Mouse (Mus musculus) heart, adult 2 months (tissue): ENCODE data around the gene Prpsap1. TPM values are rescaled to one million over a fixed set of nuclear protein-coding genes. Genes with fewer than 3 reads are reported as not detected.
A peak's percentile ranks its signal among the peaks of the same experiment; 100 is the strongest.

Experiments
- DNase-seq, 2 experiments: peaks; one replicate each; pipeline ENCODE4 v3.0.0; 2021
- H3K27ac ChIP-seq: fragments of 200-600 bp; 2 replicates; pipeline ENCODE4 v1.8.1; 2022
- H3K27me3 ChIP-seq: fragments of 200-500 bp; 2 replicates; pipeline ENCODE4 v1.6.1; 2012; ENCODE audit warnings: mild to moderate bottlenecking, low read length, inconsistent platforms, mixed read lengths; ENCODE audit not compliant: control insufficient read depth, insufficient read depth
- H3K36me3 ChIP-seq: fragments of 200-500 bp; 2 replicates; pipeline ENCODE4 v1.6.1; 2012; ENCODE audit warnings: low read length, inconsistent platforms; ENCODE audit not compliant: control insufficient read depth, insufficient read depth
- H3K4me1 ChIP-seq: fragments of 200-500 bp; 2 replicates; pipeline ENCODE4 v1.6.1; 2011; ENCODE audit warnings: low read length; ENCODE audit not compliant: control insufficient read depth, insufficient read depth
- H3K4me3 ChIP-seq: fragments of 200-600 bp; 2 replicates; pipeline ENCODE4 v1.8.1; 2022
- H3K79me2 ChIP-seq: fragments of 200-500 bp; replicated peaks from 2 replicates; pipeline ENCODE4 v1.6.1; 2012; ENCODE audit warnings: mild to moderate bottlenecking, inconsistent platforms, low read length, moderate library complexity, mixed read lengths; ENCODE audit not compliant: control insufficient read depth, insufficient read depth
- H3K9ac ChIP-seq: fragments of 200-500 bp; 2 replicates; pipeline ENCODE4 v1.6.1; 2012; ENCODE audit warnings: low read depth, mild to moderate bottlenecking, control low read depth, inconsistent platforms, low read length, mixed read lengths
- CTCF ChIP-seq: fragments of 200-600 bp; IDR thresholded peaks from 2 replicates; pipeline ENCODE4 v1.8.1; 2022; ENCODE audit warnings: antibody characterized with exemption, mild to moderate bottlenecking, moderate library complexity
- EP300 ChIP-seq: fragments of 200-500 bp; IDR thresholded peaks from 2 replicates; pipeline ENCODE4 v1.6.1; 2011; ENCODE audit warnings: low read depth, low read length, control low read depth; ENCODE audit not compliant: insufficient read depth
- POLR2A ChIP-seq: fragments of 200-500 bp; IDR thresholded peaks from 2 replicates; pipeline ENCODE4 v1.6.1; 2011; ENCODE audit warnings: mild to moderate bottlenecking, low read depth, low read length, control low read depth; ENCODE audit not compliant: insufficient read depth
- WGBS: fragments of 180-500 bp; shearing (Covaris S2); methylation state at CpG from one replicate; pipeline ENCODE4 v1.1.7; 2018; 5-methylcytosine and 5-hydroxymethylcytosine counted together
- intact Hi-C: fragments of 180-260 bp; cut with DNase I; formaldehyde crosslinking; loops from one replicate; pipeline ENCODE4 v1.15.1; 2025
- polyA plus RNA-seq: library from polyadenylated mRNA; depleted of rRNA; stranded (reverse); fragments of >200 nt; gene quantifications from 2 replicates; pipeline ENCODE4 v1.2.3, GENCODE M21; 2012; rRNA removed
- total RNA-seq, 2 experiments: library from RNA; stranded (reverse); gene quantifications; 2 replicates each; pipeline ENCODE4 v1.2.3; 2021

The Prpsap1 gene
- total and polyA plus RNA-seq, 3 experiments = 28.9 to 37.3 (median 30.0) TPM

DNA sequence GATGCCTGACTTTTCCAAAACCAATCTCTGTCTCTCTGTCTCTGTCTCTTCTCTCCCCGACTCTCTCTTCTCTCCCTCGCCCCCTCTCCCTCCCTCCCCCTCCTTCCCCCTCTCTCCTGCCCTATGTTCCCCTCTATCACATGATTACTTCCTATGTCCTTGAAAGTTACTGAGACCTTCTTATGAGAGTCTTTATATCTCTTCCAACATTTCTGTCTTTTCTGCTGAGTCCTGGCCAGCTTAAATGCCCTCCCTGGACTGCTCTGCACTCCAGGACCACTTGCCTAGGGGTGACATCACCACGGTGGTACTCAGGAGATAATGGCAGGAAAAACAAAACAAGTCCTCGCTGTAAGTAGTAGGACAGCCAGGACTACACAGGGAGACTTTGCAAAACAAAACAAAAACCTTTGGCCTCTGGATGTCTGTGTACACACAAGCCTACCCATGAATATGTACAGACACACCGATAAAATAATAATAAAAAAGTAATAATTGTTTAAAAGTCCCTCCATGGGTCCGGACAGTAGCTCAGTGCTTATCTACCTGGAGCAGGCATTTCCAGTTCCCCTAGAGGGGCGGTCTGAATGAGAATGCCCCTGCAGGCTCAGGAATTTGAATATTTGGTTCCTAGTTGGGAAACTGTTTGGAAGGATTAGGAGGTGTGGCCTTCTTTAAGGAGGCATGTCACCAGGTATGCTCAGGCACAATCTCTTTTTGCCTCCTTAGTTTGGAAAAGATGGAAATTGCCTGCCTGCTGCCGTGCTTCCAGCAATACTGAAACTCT lies 69.2 kb downstream of the Prpsap1 start:
- H3K4me1 ChIP-seq = peaks cover 3% of the 10 kb centered on the region
- H3K36me3 ChIP-seq = no peaks in the 10 kb centered on the region
- DNase-seq = no peak
- H3K4me3 ChIP-seq = no peak overlapping the region
- peak overlapping the region; percentile 16; the same call in 1 of the 2 replicates for H3K27ac ChIP-seq
- WGBS = 39% methylated on average over 8 of the region's 8 CpGs
- no peaks in the 10 kb centered on the region for H3K79me2 ChIP-seq
- intact Hi-C loops = no loop called here
- no peaks in the 10 kb centered on the region for H3K27me3 ChIP-seq
- TF ChIP-seq CTCF (no peak), POLR2A (no peak), EP300 (no peak)
- no peak overlapping the region for H3K9ac ChIP-seq

DNA sequence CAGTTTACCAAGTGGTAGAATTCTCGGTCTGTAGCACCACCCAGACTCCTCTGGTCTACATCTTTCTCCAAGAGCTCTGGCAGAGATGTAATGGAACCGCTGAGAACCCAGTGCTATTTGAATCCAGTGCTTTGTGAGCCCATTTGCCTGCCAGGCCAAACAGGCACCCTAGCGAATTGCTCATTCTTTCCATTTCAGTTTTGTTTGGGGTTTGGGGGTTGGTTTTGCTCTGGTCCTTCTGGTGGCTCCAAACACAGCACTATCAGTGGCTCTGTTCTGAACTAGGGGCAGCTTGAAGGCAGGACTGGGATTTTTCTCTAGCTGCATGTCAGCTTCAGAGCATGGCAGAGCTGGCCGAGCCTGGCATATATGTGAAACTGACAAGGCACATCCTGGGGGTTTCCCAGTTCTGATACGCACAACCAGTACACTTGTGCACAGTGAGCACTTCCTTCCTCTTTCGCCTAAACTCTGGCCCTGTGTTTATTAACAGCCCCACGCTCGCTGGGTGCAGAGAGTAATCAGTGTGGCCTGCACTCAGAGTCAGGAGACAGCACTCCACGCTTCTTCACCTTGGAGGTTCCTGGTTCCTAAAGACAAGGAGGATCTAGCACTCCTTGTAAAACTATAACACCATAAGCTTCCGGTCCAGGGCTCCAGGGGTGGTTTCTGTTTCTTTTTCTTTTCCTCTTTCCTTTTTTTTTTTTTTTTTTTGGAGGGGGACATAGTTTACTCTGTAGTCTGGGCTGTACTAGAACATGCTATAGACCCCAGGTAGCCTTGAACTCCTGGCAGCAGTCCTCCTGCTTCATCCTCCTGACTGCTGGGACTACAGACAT lies 70.0 kb downstream of the Prpsap1 start:
- TF ChIP-seq EP300 = 0 out of 2 replicates have a peak, but pooled peaks have one; percentile 18
- TF ChIP-seq POLR2A = no peak
- peaks cover 3% of the 10 kb centered on the region for H3K4me1 ChIP-seq
- no peaks in the 10 kb centered on the region for H3K27me3 ChIP-seq
- H3K4me3 ChIP-seq = no peak overlapping the region
- peak in 1 of 2 experiments; percentile 71 for DNase-seq
- H3K9ac ChIP-seq = no peak overlapping the region
- H3K27ac ChIP-seq = peak overlapping the region; percentile 29; the same call in 1 of the 2 replicates
- intact Hi-C loops = no loop called here
- no peaks in the 10 kb centered on the region for H3K36me3 ChIP-seq
- H3K79me2 ChIP-seq = no peaks in the 10 kb centered on the region
- WGBS = 51% methylated on average over 10 of the region's 10 CpGs

DNA sequence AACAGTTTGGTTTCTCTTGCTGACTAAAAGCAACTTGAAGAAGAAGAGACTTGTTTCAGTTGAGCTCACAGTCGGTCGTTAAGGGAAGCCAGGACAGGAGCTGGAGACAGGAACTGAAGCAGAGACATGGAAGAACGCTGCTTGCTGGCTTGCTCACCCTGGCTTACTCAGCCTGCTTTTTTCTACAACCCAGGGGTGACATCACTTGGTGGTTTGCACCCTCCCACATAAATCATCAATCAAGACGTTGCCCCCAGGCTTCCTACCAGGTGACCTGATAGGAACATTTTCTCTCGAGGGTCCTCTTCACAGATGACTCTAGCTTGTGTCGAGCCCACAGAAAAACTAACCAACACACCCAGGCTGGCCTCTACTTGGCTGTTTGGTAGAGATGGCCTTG lies 70.8 kb downstream of the Prpsap1 start:
- Histone ChIP-seq H3K4me3 (no peak overlapping the region), H3K4me1 (peaks cover 3% of the 10 kb centered on the region), H3K27me3 (no peaks in the 10 kb centered on the region), H3K9ac (no peak overlapping the region), H3K79me2 (no peaks in the 10 kb centered on the region), H3K27ac (no peak overlapping the region), H3K36me3 (no peaks in the 10 kb centered on the region)
- no peak for TF ChIP-seq CTCF
- TF ChIP-seq POLR2A = no peak
- TF ChIP-seq EP300 = no peak
- intact Hi-C loops = no loop called here
- DNase-seq = no peak
- WGBS = 79% methylated on average over 6 of the region's 6 CpGs

DNA sequence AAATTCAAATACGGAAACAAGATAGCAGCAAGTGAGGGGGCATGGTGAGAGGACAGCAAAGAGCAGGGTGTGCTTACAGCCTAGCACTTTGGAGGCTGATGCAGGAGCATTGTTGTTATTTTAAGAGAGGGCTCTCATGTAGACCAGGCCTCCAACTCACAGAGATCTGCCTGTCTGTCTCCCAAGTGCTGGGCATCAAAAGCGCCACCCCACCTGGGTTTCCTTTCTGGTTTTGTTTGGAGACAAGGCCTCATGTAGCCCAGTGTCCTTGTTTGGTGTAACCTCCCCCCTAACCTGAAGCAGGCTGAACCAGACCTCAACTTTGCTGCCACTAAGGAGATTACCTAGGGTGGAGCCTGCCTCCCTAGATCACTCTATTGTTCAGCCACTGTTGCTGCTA lies 71.4 kb downstream of the Prpsap1 start:
- Histone ChIP-seq H3K27ac (no peak overlapping the region), H3K4me1 (peaks cover 3% of the 10 kb centered on the region), H3K36me3 (no peaks in the 10 kb centered on the region), H3K27me3 (no peaks in the 10 kb centered on the region), H3K4me3 (no peak overlapping the region), H3K79me2 (no peaks in the 10 kb centered on the region), H3K9ac (no peak overlapping the region)
- intact Hi-C loops = no loop called here
- TF ChIP-seq POLR2A (no peak), CTCF (no peak), EP300 (no peak)
- 96% methylated on average over 2 of the region's 2 CpGs for WGBS
- DNase-seq = no peak

DNA sequence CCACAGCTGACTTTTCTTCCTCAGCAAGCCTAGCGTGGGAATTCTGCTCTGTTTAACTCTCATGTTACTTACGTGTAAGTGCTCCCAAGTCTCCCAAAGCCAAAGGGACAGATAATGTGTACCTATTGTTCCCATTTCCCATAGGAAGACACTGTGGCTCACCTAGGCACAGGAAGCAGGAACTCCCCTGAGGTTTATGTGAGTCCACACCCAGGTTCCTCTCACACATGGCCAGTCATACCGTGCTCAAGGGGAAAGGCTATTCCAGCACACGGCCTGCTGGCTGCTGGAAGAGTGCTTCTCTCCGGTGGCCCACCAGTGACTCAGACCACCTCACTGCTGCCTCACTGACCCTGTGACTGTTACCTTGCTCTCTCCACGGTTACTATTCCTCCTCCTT lies 72.9 kb downstream of the Prpsap1 start:
- Histone ChIP-seq H3K79me2 (no peaks in the 10 kb centered on the region), H3K36me3 (no peaks in the 10 kb centered on the region), H3K4me3 (no peak overlapping the region), H3K4me1 (peaks cover 3% of the 10 kb centered on the region), H3K27me3 (no peaks in the 10 kb centered on the region), H3K27ac (no peak overlapping the region), H3K9ac (no peak overlapping the region)
- intact Hi-C loops = no loop called here
- no peak for DNase-seq
- 60% methylated on average over 6 of the region's 6 CpGs for WGBS
- no peak for TF ChIP-seq EP300
- TF ChIP-seq CTCF = no peak
- no peak for TF ChIP-seq POLR2A

Other genes with a start within 250 kb of the Prpsap1 start
- 10 to 100 TPM; 61.5 to 71.2 TPM for gene Srp68, start 220.0 kb downstream of the Prpsap1 start, total RNA-seq
- gene Srp68, start 220.0 kb downstream of the Prpsap1 start, polyA plus RNA-seq = 40.0 and 50.7 TPM in 2 replicates
- not detected for gene Galr2, start 213.3 kb downstream of the Prpsap1 start, total RNA-seq
- gene Galr2, start 213.3 kb downstream of the Prpsap1 start, polyA plus RNA-seq = 0.18 and 0.32 TPM in 2 replicates
- gene Exoc7, start 187.0 kb downstream of the Prpsap1 start, total RNA-seq = 10 to 100 TPM; 43.7 to 44.0 TPM
- 28.0 and 29.7 TPM in 2 replicates for gene Exoc7, start 187.0 kb downstream of the Prpsap1 start, polyA plus RNA-seq
- not detected for gene Foxj1, start 158.8 kb downstream of the Prpsap1 start, total RNA-seq
- 5.1 TPM in 1 of 2 replicates, not detected in the other for gene Foxj1, start 158.8 kb downstream of the Prpsap1 start, polyA plus RNA-seq
- gene Rnf157, start 81.2 kb downstream of the Prpsap1 start, total RNA-seq = 1 to 10 TPM; 6.0 to 7.2 TPM
- gene Rnf157, start 81.2 kb downstream of the Prpsap1 start, polyA plus RNA-seq = 3.0 and 5.7 TPM in 2 replicates
- 10 to 100 TPM; 29.2 to 34.1 TPM for gene Ubald2, start 60.1 kb downstream of the Prpsap1 start, total RNA-seq
- 45.5 and 80.1 TPM in 2 replicates for gene Ubald2, start 60.1 kb downstream of the Prpsap1 start, polyA plus RNA-seq
- not detected for gene Qrich2, start 28.0 kb downstream of the Prpsap1 start, total RNA-seq
- 0.18 and 0.23 TPM in 2 replicates for gene Qrich2, start 28.0 kb downstream of the Prpsap1 start, polyA plus RNA-seq
- 1 to 10 TPM in 1 of 2 experiments, under 1 TPM in 1; 0.98 to 1.1 TPM for gene Sphk1, start 36.7 kb upstream of the Prpsap1 start, total RNA-seq
- gene Sphk1, start 36.7 kb upstream of the Prpsap1 start, polyA plus RNA-seq = 3.2 and 3.3 TPM in 2 replicates
- gene Ube2o, start 87.2 kb upstream of the Prpsap1 start, total RNA-seq = 10 to 100 TPM; 24.8 to 36.3 TPM
- gene Ube2o, start 87.2 kb upstream of the Prpsap1 start, polyA plus RNA-seq = 22.6 and 26.4 TPM in 2 replicates
- gene Aanat, start 92.2 kb upstream of the Prpsap1 start, total RNA-seq = not detected
- not detected in 2 replicates for gene Aanat, start 92.2 kb upstream of the Prpsap1 start, polyA plus RNA-seq
- 10 to 100 TPM; 10.8 to 11.2 TPM for gene Rhbdf2, start 132.8 kb upstream of the Prpsap1 start, total RNA-seq
- 19.2 and 22.3 TPM in 2 replicates for gene Rhbdf2, start 132.8 kb upstream of the Prpsap1 start, polyA plus RNA-seq
- 1 to 10 TPM; 1.1 to 1.3 TPM for gene Prcd, start 159.3 kb upstream of the Prpsap1 start, total RNA-seq
- 0.76 and 1.1 TPM in 2 replicates for gene Prcd, start 159.3 kb upstream of the Prpsap1 start, polyA plus RNA-seq
- 10 to 100 TPM; 42.5 to 50.3 TPM for gene Cygb, start 160.1 kb upstream of the Prpsap1 start, total RNA-seq
- 55.0 and 66.1 TPM in 2 replicates for gene Cygb, start 160.1 kb upstream of the Prpsap1 start, polyA plus RNA-seq